Mouse (Mus musculus) T-cell, adult 2 months (primary cell): Measurements from ENCODE around the gene Acsl4.

ENCODE experiments used
- DNase-seq: peaks from one replicate; pipeline ENCODE4 v3.0.0; 2022; ENCODE audit warnings: low spot score

Gene Acsl4

DNA sequence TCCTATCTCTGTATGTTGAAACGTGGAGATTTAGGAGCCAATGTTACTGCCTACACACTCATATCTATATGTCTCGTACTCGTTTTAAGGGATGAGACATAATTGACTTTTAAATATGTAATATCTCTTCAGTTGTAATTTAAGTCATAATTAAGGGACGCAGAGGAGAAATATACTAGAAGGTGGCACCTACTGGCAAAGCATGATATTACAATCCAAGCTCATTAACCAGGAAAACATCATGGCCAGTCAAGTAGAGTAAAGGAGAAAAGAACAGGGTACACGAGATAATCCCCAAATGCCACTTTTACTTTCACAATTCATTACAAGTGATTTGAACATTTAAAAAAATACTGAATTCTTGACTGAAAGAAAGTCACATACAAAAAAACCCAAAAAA lies 31.9 kb downstream of the Acsl4 start:
- no peak for DNase-seq

DNA sequence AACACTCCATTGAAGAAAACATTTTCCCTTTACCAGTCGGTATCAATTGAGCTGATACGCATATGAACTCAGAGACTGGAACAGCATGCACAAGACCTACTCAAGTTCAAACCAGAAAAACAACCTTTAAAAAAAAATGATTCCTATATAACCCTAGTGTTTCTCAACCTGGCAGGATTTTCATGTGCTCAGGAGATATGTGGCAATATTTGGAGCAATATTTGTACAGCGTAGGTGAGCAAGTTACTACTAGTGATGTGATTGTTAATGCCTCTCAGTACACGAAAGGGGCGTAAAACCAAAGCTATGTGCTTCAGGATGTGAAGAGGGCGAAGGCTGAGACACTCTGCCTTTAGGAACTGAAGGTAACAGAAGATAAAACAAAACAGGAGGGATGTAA lies 54.1 kb downstream of the Acsl4 start:
- no peak for DNase-seq

DNA sequence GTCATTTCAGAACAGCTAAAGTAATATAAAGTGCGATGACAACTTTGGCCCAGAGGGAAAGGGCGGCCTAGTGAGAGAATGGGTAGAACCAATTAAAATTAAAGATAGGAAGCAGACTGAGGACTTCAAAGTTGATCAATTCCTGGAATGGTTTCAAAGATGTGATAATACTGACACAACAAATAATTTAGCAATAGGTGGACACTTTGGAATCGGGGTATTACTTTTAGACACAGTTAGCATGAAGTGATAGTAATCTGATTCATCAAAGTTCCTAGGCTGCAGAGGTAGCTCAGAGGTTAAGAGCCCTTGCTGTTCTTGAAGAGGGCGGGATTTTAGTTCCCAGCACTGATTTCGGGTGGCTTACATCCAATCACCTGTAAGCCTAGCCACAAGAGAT lies 54.8 kb downstream of the Acsl4 start:
- no peak for DNase-seq

DNA sequence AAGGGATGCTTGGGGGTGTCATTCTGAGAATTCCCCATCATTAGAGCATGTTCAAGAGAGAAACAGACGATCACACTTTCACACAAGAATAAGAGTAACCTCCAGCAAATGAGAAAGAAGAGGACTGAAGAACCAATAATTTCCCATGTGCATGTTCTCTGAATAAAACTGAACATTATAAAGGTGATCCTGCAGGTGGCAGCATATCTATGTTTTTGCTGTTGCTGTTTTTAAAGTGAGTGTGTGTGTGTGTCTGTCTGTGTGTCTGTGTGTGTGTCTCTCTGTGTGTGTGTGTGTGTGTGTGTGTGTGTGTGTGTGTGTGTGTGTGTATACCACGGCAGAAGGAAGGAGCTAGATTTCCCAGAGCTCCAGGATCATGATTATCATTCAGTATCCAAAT lies 64.6 kb downstream of the Acsl4 start:
- DNase-seq = no peak

DNA sequence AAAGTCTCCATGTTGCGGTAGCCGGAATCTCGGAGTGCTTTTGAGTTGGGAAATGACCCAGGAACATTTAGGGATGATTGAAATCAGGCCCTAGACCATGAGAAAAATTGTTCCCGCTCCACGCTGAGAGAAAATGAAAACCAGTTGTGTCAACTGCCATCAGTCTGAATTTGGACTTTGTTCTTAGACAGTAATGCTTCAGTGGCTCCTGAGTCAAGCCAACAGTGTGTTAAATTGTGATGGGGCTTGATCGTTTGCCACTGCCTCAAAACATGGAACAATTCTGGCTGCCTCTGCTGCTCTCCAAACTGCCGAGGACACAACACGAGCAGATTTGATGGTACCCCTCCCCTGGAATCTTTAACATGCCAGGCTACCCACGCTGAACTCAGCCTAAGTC lies 74.2 kb downstream of the Acsl4 start:
- no peak for DNase-seq

DNA sequence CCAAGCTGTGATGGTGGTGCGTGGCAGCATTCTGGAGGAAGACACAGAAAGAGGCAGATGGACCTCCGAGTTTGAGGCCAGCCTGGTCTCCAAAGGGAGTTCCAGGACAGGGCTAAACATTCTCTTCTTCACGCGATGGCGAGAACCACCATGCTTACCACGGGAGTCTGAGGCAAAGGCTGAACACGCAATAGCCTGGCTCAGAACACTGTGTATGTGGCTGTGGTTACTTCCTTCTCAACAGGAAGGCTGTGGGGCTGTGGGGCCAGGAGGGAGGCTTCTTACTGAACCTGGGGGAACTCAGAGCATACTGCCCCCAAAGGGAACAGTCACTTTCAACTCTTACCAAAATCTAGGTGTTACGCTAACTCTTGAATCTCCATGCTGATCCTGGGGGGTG lies 75.1 kb downstream of the Acsl4 start:
- no peak for DNase-seq

DNA sequence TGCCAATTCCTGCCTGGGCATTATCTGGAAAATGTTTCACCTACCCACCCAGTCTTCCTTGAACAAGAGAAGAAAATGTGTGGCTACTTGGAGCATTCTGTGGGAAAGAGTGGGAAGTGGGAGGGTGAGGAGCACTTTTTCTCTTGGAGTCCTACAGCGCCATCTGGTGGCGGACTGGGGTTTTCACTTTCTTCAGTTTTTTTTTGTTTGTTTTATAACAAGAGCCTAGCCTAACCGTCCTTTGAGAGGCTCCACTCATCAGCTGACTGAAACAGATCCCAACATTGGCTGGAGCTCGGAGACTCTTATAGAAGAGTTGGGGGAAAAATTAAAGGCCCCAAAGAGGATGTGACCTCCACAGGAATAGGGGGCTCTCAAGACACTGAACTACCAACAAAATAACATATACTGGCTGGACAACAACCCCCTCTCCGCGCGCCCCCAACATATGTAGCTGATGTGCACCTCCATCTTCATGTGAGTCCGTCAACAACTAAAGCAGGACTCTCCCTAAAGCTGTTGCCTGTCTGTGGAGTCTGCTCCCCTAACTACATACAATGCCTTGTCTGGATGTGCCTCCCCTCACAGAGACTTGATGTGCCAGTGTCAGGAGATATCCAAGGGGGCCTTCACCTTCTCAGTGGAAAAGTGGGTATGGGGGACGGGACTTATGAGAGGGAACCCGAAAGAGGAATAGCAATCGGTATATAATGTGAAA lies 75.9 kb downstream of the Acsl4 start:
- peak; percentile 12 for DNase-seq

DNA sequence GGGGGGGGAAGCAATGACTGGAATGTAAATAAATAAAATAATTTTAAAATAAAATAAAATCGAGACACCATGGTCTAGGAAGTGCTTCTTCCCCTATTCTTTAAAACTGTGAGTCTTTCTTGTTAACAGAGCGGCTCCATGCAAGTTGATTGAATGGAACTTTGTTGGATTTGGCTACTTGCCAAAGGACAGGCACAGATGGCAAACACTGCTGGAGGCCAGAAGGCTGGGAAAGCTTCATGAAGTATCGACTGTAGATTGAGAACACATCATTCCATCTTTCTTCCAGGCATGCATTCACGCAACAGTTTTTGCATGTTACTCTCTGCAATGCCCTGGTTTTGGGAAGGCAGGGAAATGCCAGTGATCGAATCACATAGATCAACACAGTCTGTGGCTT lies 79.9 kb downstream of the Acsl4 start:
- DNase-seq = no peak

DNA sequence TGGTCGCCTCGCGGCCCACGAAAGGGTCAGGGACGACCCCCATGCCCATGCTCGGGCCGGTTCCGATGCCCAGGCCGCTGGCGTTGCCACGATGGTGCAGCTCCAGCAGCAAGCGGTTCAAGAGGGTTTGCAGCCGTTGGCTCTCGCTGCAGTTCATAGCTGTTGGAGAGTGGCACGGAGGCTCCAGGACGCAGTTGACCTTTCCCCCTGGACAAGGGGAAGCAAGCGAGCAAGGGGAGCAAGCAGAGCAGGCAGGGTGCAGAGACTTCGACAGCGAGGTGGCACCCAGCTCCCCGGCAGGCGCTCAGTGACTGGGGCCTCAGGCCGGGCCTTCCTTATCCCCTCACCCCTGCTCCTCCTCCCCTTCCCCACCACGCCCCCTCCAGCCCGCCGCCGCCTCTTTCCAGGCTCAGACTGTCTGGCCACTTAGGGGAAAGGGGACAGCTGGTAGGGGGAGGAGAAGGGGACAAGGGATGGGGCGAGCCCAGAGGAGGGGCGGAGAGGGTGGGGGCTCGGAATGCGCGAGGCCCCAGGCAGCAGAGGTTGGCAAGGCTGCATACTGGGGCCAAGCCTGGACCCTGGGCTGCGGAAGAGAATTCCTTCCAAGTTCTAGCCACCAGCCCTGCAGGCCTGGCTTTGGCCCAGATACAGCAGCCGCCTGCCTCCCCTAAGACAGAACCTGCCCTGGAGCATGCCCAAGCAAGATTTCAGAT lies 84.3 kb downstream of the Acsl4 start, which contains the start of gene Kcne1l:
Kcne1l (minus strand) TSS at position 426 of the 713 bp plus-strand sequence.
- no peak for DNase-seq

DNA sequence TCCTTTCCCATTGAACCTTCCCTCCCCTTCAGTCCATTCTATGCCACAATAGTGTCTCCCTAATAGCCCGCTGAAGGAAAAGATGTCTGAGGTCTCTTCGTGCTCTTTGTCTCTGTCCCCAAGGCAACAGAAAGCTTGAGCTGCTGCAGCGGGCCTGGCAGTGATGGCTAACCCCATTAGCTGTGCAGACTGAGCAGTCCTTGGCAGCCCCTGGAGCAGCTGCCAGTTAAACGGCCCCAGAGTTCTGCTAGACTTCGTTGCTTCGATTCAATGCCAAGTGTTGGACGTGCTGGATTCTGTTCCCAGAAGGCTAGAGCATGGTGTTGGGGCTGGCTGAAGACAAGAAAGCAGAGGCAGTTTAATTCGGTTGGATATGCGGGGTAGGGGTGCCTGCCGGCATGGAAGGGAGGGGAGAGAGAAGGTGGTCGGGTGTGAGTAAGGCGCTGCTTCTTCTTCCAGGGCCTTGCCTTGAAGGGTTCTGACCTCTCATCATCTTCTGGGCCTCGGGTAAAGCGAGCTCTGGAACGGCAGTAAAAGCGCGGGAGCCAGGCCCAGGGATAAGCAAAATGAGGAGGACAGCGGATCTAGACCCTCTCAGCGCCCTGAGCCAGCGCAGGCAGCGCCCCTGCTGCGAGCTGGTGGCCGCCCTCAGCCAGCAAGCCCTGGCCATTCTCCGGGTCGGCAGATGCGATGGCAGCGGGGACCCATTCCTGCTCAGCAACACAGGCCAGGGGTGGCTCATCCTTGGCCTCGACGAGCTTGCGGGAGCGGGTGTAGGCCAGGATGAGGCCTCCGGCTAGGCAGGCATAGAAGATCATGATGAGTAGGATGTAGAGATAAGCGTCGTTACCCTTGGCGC lies 85.1 kb downstream of the Acsl4 start:
- DNase-seq = no peak

DNA sequence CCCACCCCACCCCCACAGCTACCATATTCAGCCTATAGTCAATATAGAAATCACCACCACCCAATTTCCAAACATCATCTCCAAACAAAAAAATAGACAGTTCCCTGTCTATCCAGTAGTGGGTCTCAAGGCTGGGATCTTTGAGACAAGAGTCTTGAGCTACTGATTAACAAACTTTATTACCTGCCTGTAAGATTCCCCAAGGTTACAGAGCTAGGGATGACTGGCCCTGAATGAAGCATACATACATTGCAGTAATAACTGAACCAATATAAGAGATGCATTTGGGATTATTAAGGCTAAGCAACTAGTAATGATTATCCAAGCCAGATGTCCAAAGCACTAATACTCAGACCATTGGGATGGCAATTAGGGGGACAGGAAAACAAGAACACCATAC lies 85.7 kb downstream of the Acsl4 start:
- DNase-seq = no peak

DNA sequence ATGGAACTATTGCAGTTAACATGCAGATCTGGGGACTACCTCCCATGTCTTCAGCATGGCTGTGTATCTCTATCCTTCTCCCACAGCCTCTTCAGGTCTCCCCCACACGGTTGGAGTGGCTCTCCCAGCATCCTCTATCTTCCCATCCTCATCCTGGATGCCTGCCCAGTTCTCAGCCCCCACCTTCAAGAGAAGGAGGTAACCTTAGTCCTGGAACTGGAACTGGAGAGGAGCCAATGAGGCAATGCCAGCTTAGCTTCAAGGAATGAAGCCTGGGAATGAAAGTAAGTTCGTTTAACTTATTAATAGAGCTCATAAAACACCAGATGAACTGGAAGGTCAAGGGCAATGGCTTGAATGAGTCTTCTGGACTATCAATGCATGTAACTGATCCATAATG lies 86.9 kb downstream of the Acsl4 start:
- DNase-seq = no peak

DNA sequence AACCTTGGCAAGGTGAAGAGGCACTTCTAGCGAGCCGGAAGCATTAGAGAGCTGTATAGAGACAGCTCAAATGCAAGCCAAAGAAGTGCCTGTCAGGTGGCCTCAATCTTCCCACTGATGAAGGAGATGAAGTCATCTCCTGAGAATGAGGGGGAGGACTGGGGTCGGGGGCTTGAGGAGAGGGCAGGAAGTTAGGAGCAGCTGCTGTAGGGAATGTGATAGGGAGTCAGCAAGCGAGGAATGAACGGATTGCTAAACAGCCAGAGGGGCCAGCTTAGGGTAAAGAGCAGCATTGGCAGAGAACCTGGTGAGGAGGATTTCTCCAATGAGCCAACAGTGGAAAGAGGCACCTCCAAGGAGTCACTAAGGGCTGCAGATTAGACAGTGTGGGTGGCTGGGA lies 104.4 kb downstream of the Acsl4 start:
- DNase-seq = no peak

DNA sequence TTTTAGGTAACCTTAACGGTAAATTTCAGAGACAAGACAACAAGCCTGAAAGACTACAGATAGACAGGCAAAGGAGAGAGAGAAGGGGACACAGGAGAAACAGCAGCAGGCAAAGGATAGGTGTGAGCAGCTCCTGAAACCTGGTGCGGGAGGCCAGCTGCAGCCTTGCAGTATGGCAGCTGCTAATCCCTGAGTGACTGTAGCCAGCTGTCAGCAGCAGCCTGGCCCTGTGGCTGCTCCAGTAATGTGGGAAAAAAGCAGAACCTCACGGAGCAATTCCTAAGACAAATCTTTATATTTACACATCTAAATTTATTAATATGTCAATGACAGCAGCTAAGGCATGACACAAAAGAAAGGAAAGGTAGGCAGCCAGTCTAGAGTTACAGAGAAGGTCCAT lies 113.8 kb downstream of the Acsl4 start:
- no peak for DNase-seq

DNA sequence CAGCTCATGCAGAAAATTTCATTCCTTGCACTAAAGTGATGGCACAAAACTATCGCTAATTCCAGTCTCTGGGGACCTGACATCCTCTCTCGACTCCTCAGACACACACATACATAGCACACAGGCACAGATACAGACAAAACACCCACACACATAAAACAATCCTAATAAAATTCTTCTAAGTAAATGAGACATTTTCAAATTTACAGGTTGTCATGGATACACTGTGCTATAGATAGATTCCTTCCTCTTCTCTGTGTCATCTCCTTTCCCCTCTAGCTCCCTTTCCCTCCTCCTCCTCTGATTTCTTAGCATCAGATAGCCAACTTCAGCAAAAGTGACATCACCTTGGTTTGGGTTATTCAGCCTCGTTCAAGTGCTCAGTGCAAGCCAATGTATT lies 114.3 kb downstream of the Acsl4 start:
- DNase-seq = no peak
